Mouse (Mus musculus): ENCODE measurements around the gene Rlbp1. TPM values are rescaled to one million over a fixed set of nuclear protein-coding genes. Genes with fewer than 3 reads are reported as not detected.

The Rlbp1 gene
- polyA plus RNA-seq, 1 experiment = 0.52 TPM

DNA sequence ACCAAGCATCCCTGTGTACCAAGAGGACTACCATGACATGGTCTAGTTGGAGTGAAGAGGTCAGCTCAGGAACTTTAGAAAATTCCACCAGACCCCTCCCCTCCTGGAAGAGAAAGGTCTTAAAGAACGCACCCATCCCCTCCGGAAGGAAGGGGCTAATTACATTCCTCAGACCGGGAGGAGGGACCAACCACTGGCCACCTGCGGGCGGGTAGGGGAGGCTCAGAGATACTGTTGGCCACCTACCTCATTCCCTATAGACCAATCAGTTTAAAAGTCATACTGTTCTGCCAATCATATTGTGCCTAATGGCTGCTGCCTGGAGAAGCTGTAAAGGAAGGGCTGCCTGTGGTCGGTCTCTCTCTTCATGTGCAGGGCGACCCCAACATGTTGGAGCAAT, 1.1 kb upstream of the Rlbp1 start:
- WGBS = 44% methylated on average over 7 of the region's 7 CpGs
- no peak for DNase-seq
- Histone ChIP-seq H3K4me1 (ENCODE audit: control insufficient read depth, insufficient read depth, low read length) (peaks cover 5% of the 10 kb centered on the region; the same call in 1 of the 2 replicates), H3K4me3 (replicated peaks; ENCODE audit: extremely low read depth, low read depth, low read length) (no peak overlapping the region)
- TF ChIP-seq POLR2A (IDR thresholded peaks at IDR 0.05; ENCODE audit: borderline replicate concordance, extremely low read depth, low read depth, low read length) = no peak
- no peak for TF ChIP-seq CTCF (IDR thresholded peaks at IDR 0.05; ENCODE audit: insufficient read depth, low read length)

GRCm38 (mm10) chr7:79387140-79387539, 292 bp upstream of the Rlbp1 start:
- 70% methylated on average over 8 of the region's 8 CpGs for WGBS
- Histone ChIP-seq H3K4me3 (replicated peaks; ENCODE audit: extremely low read depth, low read depth, low read length) (no peak overlapping the region), H3K4me1 (ENCODE audit: control insufficient read depth, insufficient read depth, low read length) (peaks cover 3% of the 10 kb centered on the region; the same call in 1 of the 2 replicates)
- no peak for DNase-seq
- TF ChIP-seq POLR2A (IDR thresholded peaks at IDR 0.05; ENCODE audit: borderline replicate concordance, extremely low read depth, low read depth, low read length) (no peak), CTCF (IDR thresholded peaks at IDR 0.05; ENCODE audit: insufficient read depth, low read length) (no peak)

GRCm38 (mm10) chr7:79376516-79377275, 10.2 kb downstream of the Rlbp1 start:
- H3K4me1 ChIP-seq (ENCODE audit: control insufficient read depth, insufficient read depth, low read length) = no peaks in the 10 kb centered on the region
- peak; percentile 20 for DNase-seq
- 73% methylated on average over 10 of the region's 10 CpGs for WGBS
- TF ChIP-seq CTCF (IDR thresholded peaks at IDR 0.05; ENCODE audit: insufficient read depth, low read length) (no peak), POLR2A (IDR thresholded peaks at IDR 0.05; ENCODE audit: borderline replicate concordance, extremely low read depth, low read depth, low read length) (no peak)
- H3K4me3 ChIP-seq (replicated peaks; ENCODE audit: extremely low read depth, low read depth, low read length) = no peak overlapping the region

GRCm38 (mm10) chr7:79375594-79375993, 11.3 kb downstream of the Rlbp1 start:
- WGBS = 70% methylated on average over 5 of the region's 5 CpGs
- no peak for TF ChIP-seq POLR2A (IDR thresholded peaks at IDR 0.05; ENCODE audit: borderline replicate concordance, extremely low read depth, low read depth, low read length)
- no peak for TF ChIP-seq CTCF (IDR thresholded peaks at IDR 0.05; ENCODE audit: insufficient read depth, low read length)
- no peaks in the 10 kb centered on the region for H3K4me1 ChIP-seq (ENCODE audit: control insufficient read depth, insufficient read depth, low read length)
- no peak for DNase-seq
- H3K4me3 ChIP-seq (replicated peaks; ENCODE audit: extremely low read depth, low read depth, low read length) = no peak overlapping the region

GRCm38 (mm10) chr7:79374017-79374416, 12.8 kb downstream of the Rlbp1 start:
- TF ChIP-seq POLR2A (IDR thresholded peaks at IDR 0.05; ENCODE audit: borderline replicate concordance, extremely low read depth, low read depth, low read length) = no peak
- TF ChIP-seq CTCF (IDR thresholded peaks at IDR 0.05; ENCODE audit: insufficient read depth, low read length) = no peak
- H3K4me1 ChIP-seq (ENCODE audit: control insufficient read depth, insufficient read depth, low read length) = no peaks in the 10 kb centered on the region
- no peak overlapping the region for H3K4me3 ChIP-seq (replicated peaks; ENCODE audit: extremely low read depth, low read depth, low read length)
- DNase-seq = no peak

- peak; percentile 82 for DNase-seq
- no peaks in the 10 kb centered on the region for H3K4me1 ChIP-seq (ENCODE audit: control insufficient read depth, insufficient read depth, low read length)
- no peak for TF ChIP-seq POLR2A (IDR thresholded peaks at IDR 0.05; ENCODE audit: borderline replicate concordance, extremely low read depth, low read depth, low read length)
- peak; percentile 99 for TF ChIP-seq CTCF (IDR thresholded peaks at IDR 0.05; ENCODE audit: insufficient read depth, low read length)
- WGBS = 24% methylated on average over 10 of the region's 10 CpGs
- H3K4me3 ChIP-seq (replicated peaks; ENCODE audit: extremely low read depth, low read depth, low read length) = no peak overlapping the region
Observed at GRCm38 (mm10) chr7:79371321-79371879, 15.4 kb downstream of the Rlbp1 start.

GRCm38 (mm10) chr7:79369416-79369815, 17.4 kb downstream of the Rlbp1 start:
- no peak for TF ChIP-seq POLR2A (IDR thresholded peaks at IDR 0.05; ENCODE audit: borderline replicate concordance, extremely low read depth, low read depth, low read length)
- no peak for TF ChIP-seq CTCF (IDR thresholded peaks at IDR 0.05; ENCODE audit: insufficient read depth, low read length)
- Histone ChIP-seq H3K4me1 (ENCODE audit: control insufficient read depth, insufficient read depth, low read length) (no peaks in the 10 kb centered on the region), H3K4me3 (replicated peaks; ENCODE audit: extremely low read depth, low read depth, low read length) (no peak overlapping the region)
- DNase-seq = no peak
- WGBS = 36% methylated on average over 4 of the region's 4 CpGs

- TF ChIP-seq CTCF (IDR thresholded peaks at IDR 0.05; ENCODE audit: insufficient read depth, low read length) (no peak), POLR2A (IDR thresholded peaks at IDR 0.05; ENCODE audit: borderline replicate concordance, extremely low read depth, low read depth, low read length) (no peak)
- H3K4me1 ChIP-seq (ENCODE audit: control insufficient read depth, insufficient read depth, low read length) = no peaks in the 10 kb centered on the region
Observed at GRCm38 (mm10) chr7:79368664-79369063, 18.2 kb downstream of the Rlbp1 start.

GRCm38 (mm10) chr7:79363370-79364043, 23.3 kb downstream of the Rlbp1 start:
- Histone ChIP-seq H3K4me1 (ENCODE audit: control insufficient read depth, insufficient read depth, low read length) (peaks cover 9% of the 10 kb centered on the region), H3K4me3 (replicated peaks; ENCODE audit: extremely low read depth, low read depth, low read length) (no peak overlapping the region)
- TF ChIP-seq CTCF (IDR thresholded peaks at IDR 0.05; ENCODE audit: insufficient read depth, low read length) = no peak
- TF ChIP-seq POLR2A (IDR thresholded peaks at IDR 0.05; ENCODE audit: borderline replicate concordance, extremely low read depth, low read depth, low read length) = no peak
- 25% methylated on average over 8 of the region's 8 CpGs for WGBS
- DNase-seq = peak; percentile 56

More at GRCm38 (mm10) chr7:79368664-79369063, 18.2 kb downstream of the Rlbp1 start:
- WGBS = 52% methylated on average over 5 of the region's 5 CpGs
- no peak for DNase-seq
- no peak overlapping the region for H3K4me3 ChIP-seq (replicated peaks; ENCODE audit: extremely low read depth, low read depth, low read length)

Data from lung, adult 2 months (tissue).